Mouse (Mus musculus): Measurements from ENCODE around the gene Olfr1286. TPM values are rescaled to one million over a fixed set of nuclear protein-coding genes. Genes with fewer than 3 reads are reported as not detected.

The Olfr1286 gene
- total RNA-seq (2021): not detected

GRCm38 (mm10) chr2:111422931-111423330, at the start of gene Olfr1286:
TSS of gene Olfr1286 (minus strand) at chr2:111423115.
- DNase-seq: no peak

- DNase-seq: no peak
These were observed 25.9 kb upstream of the Olfr1286 start, which contains the start of gene Olfr1287 for GRCm38 (mm10) chr2:111448842-111449241. TSS of gene Olfr1287 (plus strand) at chr2:111449142.

GRCm38 (mm10) chr2:111375222-111375621, 47.7 kb downstream of the Olfr1286 start, which contains the start of gene Olfr1284:
TSS of gene Olfr1284 (plus strand) at chr2:111375522.
- DNase-seq: no peak

Other genes starting within 250 kb of the Olfr1286 start
- not detected for gene 4930430A15Rik, start 193.5 kb downstream of the Olfr1286 start, total RNA-seq (2021)
- gene Olfr1275, start 187.8 kb downstream of the Olfr1286 start, total RNA-seq (2021): not detected
- gene Olfr1276, start 168.6 kb downstream of the Olfr1286 start, total RNA-seq (2021): not detected
- gene Olfr1277, start 149.0 kb downstream of the Olfr1286 start, total RNA-seq (2021): not detected
- not detected for gene Olfr1278, start 133.0 kb downstream of the Olfr1286 start, total RNA-seq (2021)
- not detected for gene Olfr1279, start 122.5 kb downstream of the Olfr1286 start, total RNA-seq (2021)
- not detected for gene Olfr1280, start 109.1 kb downstream of the Olfr1286 start, total RNA-seq (2021)
- not detected for gene Olfr1281, start 96.6 kb downstream of the Olfr1286 start, total RNA-seq (2021)
- gene Olfr1282, start 87.0 kb downstream of the Olfr1286 start, total RNA-seq (2021): not detected
- gene Olfr1283, start 56.3 kb downstream of the Olfr1286 start, total RNA-seq (2021): not detected
- gene Olfr1284, start 47.6 kb downstream of the Olfr1286 start, total RNA-seq (2021): not detected
- not detected for gene Olfr1287, start 26.0 kb upstream of the Olfr1286 start, total RNA-seq (2021)
- gene Olfr1288, start 51.0 kb upstream of the Olfr1286 start, total RNA-seq (2021): not detected
- not detected for gene Olfr1289, start 57.7 kb upstream of the Olfr1286 start, total RNA-seq (2021)
- not detected for gene Olfr1290, start 70.7 kb upstream of the Olfr1286 start, total RNA-seq (2021)
- gene Olfr1291-ps1, start 74.1 kb upstream of the Olfr1286 start, total RNA-seq (2021): not detected
- gene Olfr1293-ps, start 102.1 kb upstream of the Olfr1286 start, total RNA-seq (2021): not detected
- gene Olfr1294, start 117.2 kb upstream of the Olfr1286 start, total RNA-seq (2021): not detected
- not detected for gene Olfr1295, start 146.6 kb upstream of the Olfr1286 start, total RNA-seq (2021)
- gene Olfr1297, start 203.4 kb upstream of the Olfr1286 start, total RNA-seq (2021): not detected
- not detected for gene Olfr1298, start 226.1 kb upstream of the Olfr1286 start, total RNA-seq (2021)
- not detected for gene Olfr1299, start 238.3 kb upstream of the Olfr1286 start, total RNA-seq (2021)

Measured in layer of hippocampus, postnatal 36 days (tissue).